Mouse (Mus musculus) kidney, adult 2 months (tissue): Measurements from ENCODE around the gene Dhodh.

ENCODE experiments used
- CTCF ChIP-seq: fragments of 200-500 bp; conservative IDR thresholded peaks from 2 replicates; pipeline ENCODE4 v1.5.1; 2011; ENCODE audit warnings: low read depth, mild to moderate bottlenecking, control low read depth, low read length, moderate library complexity, mixed read lengths; ENCODE audit not compliant: insufficient read depth, insufficient read length
- POLR2A ChIP-seq: fragments of 200-500 bp; IDR thresholded peaks from one replicate; pipeline ENCODE4 v1.6.1; 2011; ENCODE audit warnings: low read depth, low read length, control low read depth

DNA sequence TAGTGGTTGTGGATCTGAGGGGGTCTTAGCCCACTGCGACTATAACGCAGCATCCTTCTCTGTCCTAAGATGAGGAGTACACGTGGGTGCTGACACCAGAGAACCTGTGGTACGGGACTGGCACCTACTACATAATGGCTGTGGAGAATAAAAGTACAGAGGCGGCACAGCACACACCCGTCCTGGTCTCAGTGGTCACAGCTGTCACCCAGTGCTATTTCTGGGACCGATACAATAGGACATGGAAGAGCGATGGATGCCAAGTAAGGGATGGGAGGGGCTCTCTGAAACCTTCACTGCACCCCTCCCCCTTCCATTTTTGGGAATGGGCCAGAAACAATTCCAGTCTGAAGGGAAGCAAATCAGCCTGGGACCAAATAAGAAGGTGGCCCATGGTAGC lies 26.7 kb upstream of the Dhodh start:
- no peak for TF ChIP-seq CTCF
- TF ChIP-seq POLR2A, result no peak
